Mouse (Mus musculus) CH12.LX (cell line): ENCODE data around the gene Myo5a. TPM values are rescaled to one million over a fixed set of nuclear protein-coding genes. Genes with fewer than 3 reads are reported as not detected.

ENCODE experiments used
- DNase-seq: peaks from one replicate; pipeline ENCODE4 v3.0.0-alpha.2; 2013; ENCODE audit errors: extremely low read depth
- H3K27ac ChIP-seq: 2 replicates; pipeline ENCODE4 v1.5.1; 2012; ENCODE audit warnings: low read depth, mild to moderate bottlenecking, control low read depth, moderate library complexity; ENCODE audit not compliant: insufficient read depth
- H3K27me3 ChIP-seq: replicated peaks from 2 replicates; pipeline ENCODE3; 2012; ENCODE audit warnings: inconsistent platforms
- H3K36me3 ChIP-seq, 2 experiments: replicated peaks in 1 of 2; 2 replicates each; pipeline versions ENCODE3 to v1.6.1; 2012; ENCODE audit warnings: inconsistent platforms in 1 of 2, low read length in 1 of 2, mild to moderate bottlenecking in 1 of 2, mixed read lengths in 1 of 2, moderate library complexity in 1 of 2; ENCODE audit not compliant: control insufficient read depth in 1 of 2, insufficient read depth in 1 of 2
- H3K4me1 ChIP-seq, 2 experiments: 2 replicates each; pipeline ENCODE4 v1.6.1; 2012; ENCODE audit warnings: inconsistent platforms in 1 of 2, moderate library complexity in 1 of 2; ENCODE audit not compliant: insufficient read depth in 2 of 2, control insufficient read depth in 1 of 2
- H3K4me2 ChIP-seq: 2 replicates; pipeline ENCODE4 v1.6.1; 2012; ENCODE audit warnings: low read depth, mild to moderate bottlenecking, control low read depth; ENCODE audit not compliant: poor library complexity, insufficient read depth, severe bottlenecking
- H3K4me3 ChIP-seq, 3 experiments: fragments of 150-350 bp in 1 of 3; sonication (generic) in 1 of 3; replicated peaks in 1 of 3; 2 replicates each; pipeline versions ENCODE3 to v1.5.1; 2011 to 2012; ENCODE audit warnings: low read depth in 2 of 3, low read length in 2 of 3, mild to moderate bottlenecking in 2 of 3, moderate library complexity in 2 of 3, control low read depth in 1 of 3, improper control_type of control experiment in 1 of 3, inconsistent platforms in 1 of 3, mixed read lengths in 1 of 3; ENCODE audit not compliant: poor library complexity in 1 of 3
- H3K79me2 ChIP-seq: replicated peaks from 2 replicates; pipeline ENCODE4 v1.6.1; 2012; ENCODE audit warnings: mild to moderate bottlenecking, moderate library complexity; ENCODE audit not compliant: control insufficient read depth, poor library complexity, insufficient read depth, severe bottlenecking; ENCODE audit errors: extremely low read depth
- H3K9ac ChIP-seq: 2 replicates; pipeline ENCODE4 v1.6.1; 2012; ENCODE audit warnings: low read depth, mild to moderate bottlenecking, control low read depth, moderate library complexity; ENCODE audit not compliant: insufficient read depth
- H3K9me3 ChIP-seq: replicated peaks from 2 replicates; pipeline ENCODE3; 2012; ENCODE audit warnings: low read length, inconsistent platforms, mixed read lengths
- BHLHE40 ChIP-seq: IDR thresholded peaks from 2 replicates; pipeline ENCODE4 v1.6.1; 2011; ENCODE audit warnings: mild to moderate bottlenecking, low read depth, low read length, improper control_type of control experiment
- CHD1 ChIP-seq: IDR thresholded peaks from 2 replicates; pipeline ENCODE4 v1.6.1; 2012; ENCODE audit warnings: low read depth, low read length, improper control_type of control experiment, inconsistent platforms
- E2F4 ChIP-seq: IDR thresholded peaks from 2 replicates; pipeline ENCODE4 v1.6.1; 2011; ENCODE audit warnings: low read depth, low read length, improper control_type of control experiment; ENCODE audit not compliant: insufficient replicate concordance
- ELF1 ChIP-seq: IDR thresholded peaks from 2 replicates; pipeline ENCODE4 v1.6.1; 2014; ENCODE audit warnings: low read depth, mild to moderate bottlenecking, inconsistent platforms, low read length, improper control_type of control experiment
- ETS1 ChIP-seq: conservative IDR thresholded peaks from 2 replicates; pipeline ENCODE4 v1.6.1; 2012; ENCODE audit warnings: low read depth, mild to moderate bottlenecking, inconsistent platforms, low read length, improper control_type of control experiment, moderate library complexity
- JUN ChIP-seq: IDR thresholded peaks from 2 replicates; pipeline ENCODE4 v1.6.1; 2011; ENCODE audit warnings: low read depth, mild to moderate bottlenecking, low read length, improper control_type of control experiment, moderate library complexity; ENCODE audit not compliant: insufficient read depth
- KAT2A ChIP-seq: IDR thresholded peaks from 2 replicates; pipeline ENCODE4 v1.6.1; 2012; ENCODE audit warnings: low read length, improper control_type of control experiment, inconsistent platforms; ENCODE audit not compliant: insufficient replicate concordance
- MAX ChIP-seq: IDR thresholded peaks from 2 replicates; pipeline ENCODE4 v1.6.1; 2011; ENCODE audit warnings: low read length, improper control_type of control experiment
- MEF2A ChIP-seq: IDR thresholded peaks from 2 replicates; pipeline ENCODE4 v1.6.1; 2014; ENCODE audit warnings: low read depth, mild to moderate bottlenecking, inconsistent platforms, low read length, improper control_type of control experiment, borderline replicate concordance
- MXI1 ChIP-seq: IDR thresholded peaks from 2 replicates; pipeline ENCODE4 v1.6.1; 2011; ENCODE audit warnings: mild to moderate bottlenecking, low read depth, low read length, improper control_type of control experiment
- PAX5 ChIP-seq: IDR thresholded peaks from 2 replicates; pipeline ENCODE4 v1.6.1; 2012; ENCODE audit warnings: low read length, inconsistent platforms, mixed read lengths
- POLR2A ChIP-seq: IDR thresholded peaks from 2 replicates; pipeline ENCODE4 v1.6.1; 2011; ENCODE audit warnings: low read depth, mild to moderate bottlenecking, improper control_type of control experiment, low read length
- RCOR1 ChIP-seq: conservative IDR thresholded peaks from 2 replicates; pipeline ENCODE4 v1.6.1; 2012; ENCODE audit warnings: low read depth, mild to moderate bottlenecking, inconsistent platforms, low read length, improper control_type of control experiment
- SIN3A ChIP-seq: IDR thresholded peaks from 2 replicates; pipeline ENCODE4 v1.6.1; 2012; ENCODE audit warnings: low read length, improper control_type of control experiment, inconsistent platforms
- TCF12 ChIP-seq: IDR thresholded peaks from 2 replicates; pipeline ENCODE4 v1.6.1; 2014; ENCODE audit warnings: low read depth, mild to moderate bottlenecking, inconsistent platforms, low read length, improper control_type of control experiment
- ZC3H11A ChIP-seq: IDR thresholded peaks from 2 replicates; pipeline ENCODE4 v1.6.1; 2012; ENCODE audit warnings: low read depth, mild to moderate bottlenecking, inconsistent platforms, low read length, improper control_type of control experiment
- dilution Hi-C: fragments of 300-500 bp; cut with MboI; formaldehyde crosslinking; loops from 2 replicates; pipeline ENCODE4 v1.14.3; 2020; ENCODE audit warnings: low sequenced_read_pairs; ENCODE audit not compliant: extremely low pct_unique_long_range_greater_than_20kb, extremely low pct_ligation_motif_present
- in situ Hi-C: fragments of 300-500 bp; cut with MboI; formaldehyde crosslinking; loops from 3 replicates; pipeline ENCODE4 v1.14.3; 2019; ENCODE audit warnings: low sequenced_read_pairs, low pct_ligation_motif_present, low pct_unique_long_range_greater_than_20kb, mixed read lengths
- polyA plus RNA-seq: library from polyadenylated mRNA; unstranded; fragments of >175 nt; gene quantifications from 2 replicates; pipeline ENCODE4 v1.2.1, GENCODE M21; 2012; ENCODE audit warnings: low read depth; ENCODE audit not compliant: insufficient read length
- total RNA-seq, 2 experiments: library from RNA; depleted of rRNA; stranded (reverse); fragments of 300-350 nt in 1 of 2; fragments of >200 nt in 1 of 2; gene quantifications; 2 replicates each; pipeline ENCODE4 v1.2.3; 2012 to 2014

Gene Myo5a
- total and polyA plus RNA-seq, 3 experiments = 55.0 to 107 (median 66.6) TPM

- Histone ChIP-seq H3K9me3 (peaks cover 2% of the 10 kb centered on the region), H3K79me2 (no peaks in the 10 kb centered on the region), H3K4me3 (no peak overlapping the region), H3K27me3 (no peaks in the 10 kb centered on the region), H3K27ac (no peak overlapping the region), H3K9ac (no peak overlapping the region), H3K4me2 (no peak overlapping the region), H3K36me3 (no peaks in the 10 kb centered on the region), H3K4me1 (no peaks in the 10 kb centered on the region)
- dilution Hi-C loops (no loop called here), in situ Hi-C loops (no loop called here)
- no peak for DNase-seq
- TF ChIP-seq BHLHE40 (peak; percentile 35; the same call in 1 of the 2 replicates), MEF2A (no peak)
Measured at GRCm38 (mm10) chr9:75236416-75237308, 165.8 kb downstream of the Myo5a start.

- Histone ChIP-seq H3K79me2 (no peaks in the 10 kb centered on the region), H3K4me1 (no peaks in the 10 kb centered on the region), H3K4me3 (no peak overlapping the region), H3K27ac (no peak overlapping the region), H3K27me3 (no peaks in the 10 kb centered on the region)
- in situ Hi-C loops = no loop called here
- TF ChIP-seq JUN = no peak
- no peak for TF ChIP-seq ELF1
- no peak for TF ChIP-seq POLR2A
- no peak for TF ChIP-seq E2F4
- no peak for TF ChIP-seq ETS1
- TF ChIP-seq KAT2A = no peak
- no peak for TF ChIP-seq SIN3A
- no peak for TF ChIP-seq PAX5
- no peak for TF ChIP-seq RCOR1
- no peak for TF ChIP-seq ZC3H11A
- no peak for TF ChIP-seq CHD1
- TF ChIP-seq MXI1 = no peak
- TF ChIP-seq MEF2A = no peak
- no peak for TF ChIP-seq TCF12
- TF ChIP-seq MAX = no peak
- TF ChIP-seq, all 38 proteins: peak for 0
- no peaks in the 10 kb centered on the region for H3K36me3 ChIP-seq
- no peak overlapping the region for H3K9ac ChIP-seq
- H3K4me2 ChIP-seq = no peak overlapping the region
- dilution Hi-C loops = no loop called here
- H3K9me3 ChIP-seq = peaks cover 2% of the 10 kb centered on the region
- no peak for DNase-seq
Measured at GRCm38 (mm10) chr9:75238179-75238578, 167.4 kb downstream of the Myo5a start.
